Mouse (Mus musculus): ENCODE measurements at regions not wholly inside any gene's neighbourhood (a gene's known extent, or its start where the extent isn't known, plus 50 kb on each side); places are given as distances from the start of the nearest gene placed in this dataset.

GRCm38 (mm10) chr15:103086672-103087069 is 67.9 kb downstream of the Hoxc4 start:
- no peak for TF ChIP-seq CEBPB (IDR thresholded peaks at IDR 0.05; ENCODE audit: insufficient read depth, poor library complexity, severe bottlenecking)
- TF ChIP-seq POLR2A (IDR thresholded peaks at IDR 0.05; ENCODE audit: insufficient read length, low read depth): no peak
- TF ChIP-seq TCF3 (IDR thresholded peaks at IDR 0.05; ENCODE audit: insufficient read length, low read depth): no peak
- TF ChIP-seq E2F4 (IDR thresholded peaks at IDR 0.05; ENCODE audit: insufficient read depth): no peak
- TF ChIP-seq POLR2AphosphoS2 (IDR thresholded peaks at IDR 0.05; ENCODE audit: insufficient read length, low read depth): no peak
- TF ChIP-seq MAX (IDR thresholded peaks at IDR 0.05; ENCODE audit: low read depth): no peak
- no peak for TF ChIP-seq USF1 (IDR thresholded peaks at IDR 0.05; ENCODE audit: low read depth)
- TF ChIP-seq TCF12 (IDR thresholded peaks at IDR 0.05; ENCODE audit: insufficient read depth, poor library complexity, severe bottlenecking): no peak
- no peak for TF ChIP-seq MYOG (IDR thresholded peaks at IDR 0.05; ENCODE audit: control insufficient read depth in 1 of 3, insufficient read depth in 1 of 3, insufficient read length in 2 of 3, low read depth in 2 of 3)
